Mouse (Mus musculus): ENCODE measurements around the gene Msmb. TPM values are rescaled to one million over a fixed set of nuclear protein-coding genes. Genes with fewer than 3 reads are reported as not detected.
"Not testable (repeated sequence)": the region's sequence is repeated elsewhere in the genome, so short reads cannot be mapped to it uniquely, and the experiment has no call there.

The Msmb gene
- total RNA-seq, 2 experiments from 2014 or later: not detected

GRCm38 (mm10) chr14:32167326-32167725, 25.5 kb downstream of the Msmb start:
- intact Hi-C loops (cut with DNase I): no loop called here
- DNase-seq (ENCODE audit: low spot score in 2 of 2): no peak

DNA sequence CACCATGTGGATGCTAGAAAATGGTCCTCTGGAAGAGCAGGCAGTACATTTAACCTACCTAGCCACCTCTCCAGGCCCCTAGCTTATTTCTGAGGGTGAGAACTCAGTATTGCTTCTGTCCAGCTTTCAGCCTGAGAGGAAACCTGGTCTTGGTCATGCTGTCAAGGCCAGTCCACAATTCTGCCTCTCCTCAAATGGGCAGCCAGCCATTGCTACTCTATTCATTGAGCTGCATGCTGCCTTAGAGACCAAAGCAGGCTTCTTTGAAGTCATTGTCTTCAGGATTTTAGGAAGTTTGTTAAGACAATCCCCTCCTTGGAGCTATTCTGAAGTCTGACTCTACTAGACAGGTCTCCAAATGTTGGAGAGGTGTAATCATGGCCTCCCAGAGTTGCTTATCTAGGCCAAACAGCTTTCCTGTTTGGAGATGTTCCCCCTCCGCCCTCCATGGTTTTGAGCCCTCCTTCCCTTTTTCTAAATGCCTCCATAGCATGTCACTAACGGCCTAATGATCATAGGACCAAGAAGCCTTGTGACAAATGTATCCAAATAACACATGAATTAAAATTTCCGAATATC, 26.9 kb downstream of the Msmb start:
- no peak for DNase-seq (ENCODE audit: low spot score in 2 of 2)
- intact Hi-C loops (cut with DNase I): no loop called here

DNA sequence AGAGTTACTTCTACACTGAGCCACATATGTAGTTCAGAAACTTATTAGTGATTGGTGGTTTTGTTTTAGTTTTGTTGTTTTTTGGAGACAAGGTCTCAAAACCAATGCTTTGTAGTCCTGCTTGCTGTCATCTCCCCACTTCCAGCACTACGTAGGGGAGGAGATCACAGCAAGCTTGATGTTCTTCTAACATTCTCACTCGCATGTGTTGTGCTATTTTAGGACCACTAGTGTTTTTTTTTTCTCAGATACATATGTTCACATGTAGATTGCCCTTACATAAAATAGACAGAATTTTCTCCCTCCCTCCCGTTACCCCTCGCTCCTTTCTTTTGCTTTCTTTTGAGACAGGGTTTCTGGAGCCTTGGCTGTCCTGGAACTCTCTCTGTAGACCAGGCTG, 28.3 kb downstream of the Msmb start:
- DNase-seq (ENCODE audit: low spot score in 2 of 2): peak in 1 of 2 experiments; percentile 22
- intact Hi-C loops (cut with DNase I): no loop called here

- intact Hi-C loops (cut with DNase I): no loop called here
These were observed 33.5 kb downstream of the Msmb start for GRCm38 (mm10) chr14:32175310-32175709.

DNA sequence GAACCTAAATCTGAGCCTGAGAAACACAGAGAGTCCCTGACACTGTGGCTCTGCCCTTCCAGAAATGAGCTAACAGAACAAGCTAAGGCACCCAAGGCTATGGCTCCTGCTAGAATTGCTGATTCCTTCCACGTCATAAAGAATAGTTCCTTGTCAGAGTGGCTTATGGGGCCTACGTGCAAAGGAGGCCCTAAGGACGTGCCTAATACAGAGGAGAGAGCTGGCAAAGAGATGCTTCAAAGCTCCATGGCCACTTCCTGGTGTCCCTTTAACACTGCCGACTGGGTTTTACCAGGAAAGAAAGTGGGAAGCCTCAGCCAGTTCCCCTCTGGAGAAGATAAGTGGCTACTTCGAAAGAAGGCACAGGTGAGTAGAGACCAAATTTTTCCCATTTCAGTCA, 34.8 kb downstream of the Msmb start:
- intact Hi-C loops (cut with DNase I); DNase-seq (ENCODE audit: low spot score in 2 of 2): not testable (repeated sequence)

More at GRCm38 (mm10) chr14:32175310-32175709, 33.5 kb downstream of the Msmb start:
- no peak for DNase-seq (ENCODE audit: low spot score in 2 of 2)

- intact Hi-C loops (cut with DNase I): no loop called here
- DNase-seq (ENCODE audit: low spot score in 2 of 2): no peak
These were observed 37.8 kb downstream of the Msmb start for GRCm38 (mm10) chr14:32179393-32180195.

DNA sequence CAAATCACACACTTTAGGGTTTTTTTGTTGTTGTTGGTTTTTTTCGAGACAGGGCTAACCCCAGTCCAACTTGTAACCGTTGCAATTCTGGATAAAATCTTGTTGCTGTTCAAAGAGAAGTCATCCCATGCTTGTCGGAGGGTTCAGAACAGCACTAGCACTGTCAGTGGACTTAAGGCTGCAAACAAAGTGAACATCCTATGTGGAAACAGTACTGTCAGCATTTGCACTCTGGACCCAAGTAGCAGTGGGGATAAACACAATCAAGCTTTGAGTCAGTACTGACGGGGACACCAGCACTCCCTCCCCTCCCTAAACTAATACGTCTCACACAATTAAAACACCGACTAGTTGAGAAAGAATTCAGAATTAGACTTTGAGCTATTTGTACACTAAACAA, 39.0 kb downstream of the Msmb start:
- intact Hi-C loops (cut with DNase I): no loop called here
- DNase-seq (ENCODE audit: low spot score in 2 of 2): no peak

GRCm38 (mm10) chr14:32183846-32184245, 42.0 kb downstream of the Msmb start:
- DNase-seq (ENCODE audit: low spot score in 2 of 2): no peak

DNA sequence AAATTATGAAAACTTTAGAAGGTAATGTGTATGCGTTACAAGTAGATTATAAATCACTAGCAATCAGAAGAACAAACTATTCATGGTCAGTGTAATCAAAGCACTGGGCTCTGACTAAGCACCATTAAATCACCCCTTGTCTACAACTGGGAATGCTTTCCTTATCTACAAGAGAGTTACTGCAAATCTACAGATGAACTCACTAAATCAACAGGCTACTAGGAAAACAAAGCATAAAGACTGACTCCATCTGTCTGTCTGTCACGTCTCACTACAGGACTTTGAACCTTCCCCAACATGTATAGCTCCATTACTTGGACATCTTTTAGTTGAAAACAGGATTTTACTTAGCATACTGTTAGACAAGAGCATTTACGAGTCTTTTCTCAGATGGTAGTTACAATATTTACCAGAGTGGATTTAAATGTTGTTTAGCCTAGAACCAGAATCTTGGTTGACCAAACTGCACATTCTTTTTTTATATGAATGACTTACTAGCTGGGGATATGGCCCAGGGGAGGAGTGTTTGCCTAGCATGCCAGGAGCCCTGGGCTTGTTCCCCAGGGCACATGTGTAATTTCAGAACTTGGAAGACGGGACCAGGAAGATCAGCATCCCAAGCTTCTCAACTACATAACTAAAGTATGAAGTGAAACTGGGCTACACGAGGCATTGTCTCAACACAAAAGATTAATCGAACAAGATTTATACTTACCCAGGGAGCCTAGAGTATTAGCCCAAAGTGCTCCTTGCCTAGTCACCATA, 49.0 kb downstream of the Msmb start:
- no peak for DNase-seq (ENCODE audit: low spot score in 2 of 2)
- intact Hi-C loops (cut with DNase I): no loop called here

More at GRCm38 (mm10) chr14:32183846-32184245, 42.0 kb downstream of the Msmb start:
- intact Hi-C loops (cut with DNase I): no loop called here

DNA sequence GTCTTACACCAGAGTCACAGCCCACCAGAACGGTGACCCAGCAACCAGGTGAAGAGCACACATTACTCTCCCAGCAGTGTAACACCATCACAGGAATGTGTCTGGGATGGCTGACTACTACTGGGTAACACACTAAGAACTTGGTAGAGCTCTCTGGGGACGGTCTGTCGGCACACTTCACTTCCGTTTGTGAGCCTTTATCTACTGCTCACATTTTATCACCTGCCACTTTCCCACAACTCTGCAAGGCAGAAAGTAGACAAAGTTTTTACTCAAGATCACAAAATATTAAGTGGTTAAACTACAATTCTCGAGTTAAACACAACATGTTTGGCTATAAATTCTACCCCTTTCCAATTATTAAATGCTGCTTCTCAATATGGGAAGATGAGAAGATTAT, 50.1 kb downstream of the Msmb start:
- DNase-seq (ENCODE audit: low spot score in 2 of 2): no peak
- intact Hi-C loops (cut with DNase I): no loop called here

DNA sequence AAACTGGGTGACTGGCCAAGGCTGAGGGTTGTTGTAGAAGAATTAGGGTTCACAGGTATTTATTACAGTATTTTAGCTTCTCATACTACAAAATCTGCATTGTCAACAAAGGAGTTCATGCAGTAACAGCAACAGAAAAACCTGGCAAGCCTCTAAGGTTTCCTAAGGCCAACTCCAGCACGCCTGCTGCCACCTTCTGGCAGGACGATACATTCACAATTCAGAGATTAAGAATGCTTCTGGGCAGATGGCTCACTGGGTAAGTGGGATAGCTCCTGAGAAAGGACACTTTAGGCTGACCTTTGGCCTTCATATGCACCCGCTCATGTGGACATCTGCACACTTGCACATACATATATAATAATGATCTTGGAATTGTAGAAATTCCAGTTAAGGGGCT, 50.6 kb downstream of the Msmb start:
- DNase-seq (ENCODE audit: low spot score in 2 of 2): peak; percentile 30 to 57
- intact Hi-C loops (cut with DNase I): no loop called here

GRCm38 (mm10) chr14:32193557-32193956, 51.7 kb downstream of the Msmb start:
- intact Hi-C loops (cut with DNase I); DNase-seq (ENCODE audit: low spot score in 2 of 2): not testable (repeated sequence)

DNA sequence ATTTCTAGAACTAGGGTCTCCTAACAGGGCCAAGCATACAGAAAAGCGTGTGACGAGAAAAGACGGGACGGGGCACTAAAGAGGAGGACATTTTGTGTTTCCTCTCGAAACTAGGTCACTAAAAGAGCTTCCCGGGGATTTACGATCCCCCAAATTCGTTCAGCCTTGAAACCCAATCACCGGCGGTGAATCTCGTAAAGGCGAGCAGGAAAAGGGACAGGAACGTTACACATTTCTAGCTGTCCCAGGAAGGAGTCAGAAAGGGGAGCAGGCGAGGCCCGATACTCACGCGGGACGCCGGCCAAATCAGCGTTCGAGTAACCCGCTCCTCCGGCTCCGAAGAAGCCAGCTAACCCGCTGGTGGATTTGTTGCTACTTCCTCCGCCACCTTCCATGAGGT, 59.5 kb downstream of the Msmb start:
- peak in 1 of 2 experiments; percentile 25 for DNase-seq (ENCODE audit: low spot score in 2 of 2)
- intact Hi-C loops (cut with DNase I): no loop called here

DNA sequence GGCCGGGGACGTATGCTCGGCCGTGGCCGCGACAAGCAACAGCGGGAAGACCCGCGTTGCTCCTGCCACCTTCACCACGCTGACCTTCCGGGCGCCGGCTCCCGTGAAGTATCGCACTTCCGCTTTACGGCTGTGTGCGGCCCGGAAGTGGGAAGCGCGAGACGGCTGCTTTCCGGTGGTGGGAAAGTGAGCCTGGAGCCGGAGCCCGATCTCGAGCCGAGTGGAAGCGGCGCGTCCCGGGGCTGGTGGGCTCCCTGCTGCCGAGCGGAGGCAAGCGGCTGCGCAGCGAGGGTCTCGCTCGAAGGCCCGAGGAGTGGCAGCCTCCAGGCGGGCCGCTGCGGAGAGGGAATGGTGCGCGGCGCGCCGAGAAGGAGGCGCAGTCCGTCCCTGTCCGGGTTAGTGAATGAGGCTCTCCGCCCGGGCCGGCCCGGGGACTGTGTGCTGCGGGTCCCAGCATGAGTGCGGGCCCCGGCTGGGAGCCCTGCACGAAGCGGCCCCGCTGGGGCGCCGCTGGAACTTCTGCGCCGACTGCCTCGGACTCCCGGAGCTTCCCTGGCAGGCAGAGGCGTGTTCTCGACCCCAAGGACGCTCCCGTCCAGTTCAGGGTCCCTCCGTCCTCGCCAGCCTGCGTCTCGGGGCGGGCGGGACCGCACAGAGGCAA, 60.1 kb downstream of the Msmb start, which contains the start of the genes Timm23 and Parg:
Gene Timm23 (minus strand): TSS at position 108 of the 661 bp plus-strand sequence.
Gene Parg (plus strand): TSS at position 159 of the 661 bp plus-strand sequence.
- intact Hi-C loops (cut with DNase I): no loop called here
- DNase-seq (ENCODE audit: low spot score in 2 of 2): peak; percentile 87 to 92

Other genes with a start within 250 kb of the Msmb start
- gene Galnt15, start 113.0 kb upstream of the Msmb start, total RNA-seq (2021): 1 to 10 TPM; 1.1 to 2.5 TPM
- gene Oxnad1, start 56.6 kb upstream of the Msmb start, total RNA-seq (2021): 10 to 100 TPM; 12.2 to 18.5 TPM
- 10 to 100 TPM; 36.4 to 37.7 TPM for gene Dph3, start 56.3 kb upstream of the Msmb start, total RNA-seq (2021)
- 100 to 1,000 TPM; 123 to 136 TPM for gene Ncoa4, start 17.8 kb downstream of the Msmb start, total RNA-seq (2021)
- gene Timm23, start 59.9 kb downstream of the Msmb start, total RNA-seq (2021): 10 to 100 TPM; 66.5 to 71.5 TPM
- gene Parg, start 59.9 kb downstream of the Msmb start, total RNA-seq (2021): 10 to 100 TPM; 35.7 to 44.0 TPM
- 10 to 100 TPM; 75.7 to 77.6 TPM for gene Ogdhl, start 180.0 kb downstream of the Msmb start, total RNA-seq (2021)
- not detected for gene 1700024G13Rik, start 246.4 kb downstream of the Msmb start, total RNA-seq (2021)

Measured in left cerebral cortex, postnatal 14 days (tissue).